Mouse (Mus musculus): ENCODE data around the gene Prkcb. TPM values are rescaled to one million over a fixed set of nuclear protein-coding genes. Genes with fewer than 3 reads are reported as not detected.

Gene Prkcb
- total RNA-seq, 2 experiments from 2014 or later, result 17.5 to 26.8 TPM

- no peak for ATAC-seq (replicated peaks; ENCODE audit: low FRiP score, poor library complexity, severe bottlenecking)
Measured at GRCm38 (mm10) chr7:122353329-122353728, 64.8 kb downstream of the Prkcb start.

- no peak for ATAC-seq (replicated peaks; ENCODE audit: low FRiP score, poor library complexity, severe bottlenecking)
Measured at GRCm38 (mm10) chr7:122356941-122357340, 68.4 kb downstream of the Prkcb start.

- no peak for ATAC-seq (replicated peaks; ENCODE audit: low FRiP score, poor library complexity, severe bottlenecking)
Measured at GRCm38 (mm10) chr7:122357847-122358246, 69.3 kb downstream of the Prkcb start.

- ATAC-seq (replicated peaks; ENCODE audit: low FRiP score, poor library complexity, severe bottlenecking), result no peak
Measured at GRCm38 (mm10) chr7:122366635-122367034, 78.1 kb downstream of the Prkcb start.

GRCm38 (mm10) chr7:122367303-122368007 is 78.9 kb downstream of the Prkcb start:
- no peak for ATAC-seq (replicated peaks; ENCODE audit: low FRiP score, poor library complexity, severe bottlenecking)

GRCm38 (mm10) chr7:122370488-122370887 is 81.9 kb downstream of the Prkcb start:
- ATAC-seq (replicated peaks; ENCODE audit: low FRiP score, poor library complexity, severe bottlenecking), result no peak

- no peak for ATAC-seq (replicated peaks; ENCODE audit: low FRiP score, poor library complexity, severe bottlenecking)
Measured at GRCm38 (mm10) chr7:122371947-122372346, 83.4 kb downstream of the Prkcb start.

GRCm38 (mm10) chr7:122372349-122372748 is 83.8 kb downstream of the Prkcb start:
- ATAC-seq (replicated peaks; ENCODE audit: low FRiP score, poor library complexity, severe bottlenecking), result no peak

GRCm38 (mm10) chr7:122376845-122377244 is 88.3 kb downstream of the Prkcb start:
- no peak for ATAC-seq (replicated peaks; ENCODE audit: low FRiP score, poor library complexity, severe bottlenecking)

- ATAC-seq (replicated peaks; ENCODE audit: low FRiP score, poor library complexity, severe bottlenecking), result no peak
Measured at GRCm38 (mm10) chr7:122377967-122378366, 89.4 kb downstream of the Prkcb start.

- ATAC-seq (replicated peaks; ENCODE audit: low FRiP score, poor library complexity, severe bottlenecking), result no peak
Measured at GRCm38 (mm10) chr7:122378473-122378872, 89.9 kb downstream of the Prkcb start.

GRCm38 (mm10) chr7:122379292-122379691 is 90.7 kb downstream of the Prkcb start:
- ATAC-seq (replicated peaks; ENCODE audit: low FRiP score, poor library complexity, severe bottlenecking), result no peak

- ATAC-seq (replicated peaks; ENCODE audit: low FRiP score, poor library complexity, severe bottlenecking), result no peak
Measured at GRCm38 (mm10) chr7:122380336-122381130, 92.0 kb downstream of the Prkcb start.

- ATAC-seq (replicated peaks; ENCODE audit: low FRiP score, poor library complexity, severe bottlenecking), result no peak
Measured at GRCm38 (mm10) chr7:122381560-122381959, 93.0 kb downstream of the Prkcb start.

GRCm38 (mm10) chr7:122383260-122383659 is 94.7 kb downstream of the Prkcb start:
- no peak for ATAC-seq (replicated peaks; ENCODE audit: low FRiP score, poor library complexity, severe bottlenecking)

- no peak for ATAC-seq (replicated peaks; ENCODE audit: low FRiP score, poor library complexity, severe bottlenecking)
Measured at GRCm38 (mm10) chr7:122384891-122385290, 96.3 kb downstream of the Prkcb start.

GRCm38 (mm10) chr7:122386567-122386966 is 98.0 kb downstream of the Prkcb start:
- no peak for ATAC-seq (replicated peaks; ENCODE audit: low FRiP score, poor library complexity, severe bottlenecking)

- ATAC-seq (replicated peaks; ENCODE audit: low FRiP score, poor library complexity, severe bottlenecking), result no peak
Measured at GRCm38 (mm10) chr7:122387896-122388295, 99.3 kb downstream of the Prkcb start.

GRCm38 (mm10) chr7:122388858-122389257 is 100.3 kb downstream of the Prkcb start:
- no peak for ATAC-seq (replicated peaks; ENCODE audit: low FRiP score, poor library complexity, severe bottlenecking)

- no peak for ATAC-seq (replicated peaks; ENCODE audit: low FRiP score, poor library complexity, severe bottlenecking)
Measured at GRCm38 (mm10) chr7:122389633-122390032, 101.1 kb downstream of the Prkcb start.

- ATAC-seq (replicated peaks; ENCODE audit: low FRiP score, poor library complexity, severe bottlenecking), result no peak
Measured at GRCm38 (mm10) chr7:122390200-122390599, 101.6 kb downstream of the Prkcb start.
